In genomic region chr10:94034876-94035657, GRCm38 (mm10) we compare ENCODE assay signal across 8 mouse cellular contexts. TPM values are rescaled to one million over a fixed set of nuclear protein-coding genes. Genes with fewer than 3 reads are reported as not detected.
A peak's percentile ranks its signal among the peaks of the same experiment; 100 is the strongest.
DNase-seq lines count a peak whose midpoint lies in the region; ATAC-seq and TF ChIP-seq lines count a peak whose summit lies in the region.

No protein-coding gene starts in this region.

- no peaks in the 10 kb centered on the region for H3K27me3 ChIP-seq in embryonic facial prominence, embryonic 15.5 days
- H3K27me3 ChIP-seq in hindbrain, embryonic 12.5 days = no peaks in the 10 kb centered on the region
- H3K27me3 ChIP-seq in limb, embryonic 14.5 days (ENCODE audit: control insufficient read depth, insufficient read depth, low read length) = no peaks in the 10 kb centered on the region
- no peaks in the 10 kb centered on the region for H3K27me3 ChIP-seq in midbrain, embryonic 12.5 days

- H3K36me3 ChIP-seq in embryonic facial prominence, embryonic 15.5 days = no peaks in the 10 kb centered on the region
- peaks cover 5% of the 10 kb centered on the region; the same call in 1 of the 2 replicates for H3K36me3 ChIP-seq in hindbrain, embryonic 12.5 days
- H3K36me3 ChIP-seq in limb, embryonic 14.5 days (ENCODE audit: control insufficient read depth, insufficient read depth, low read length) = peaks cover 7% of the 10 kb centered on the region
- H3K36me3 ChIP-seq in midbrain, embryonic 12.5 days = peaks cover 7% of the 10 kb centered on the region; the same call in 1 of the 2 replicates

- H3K4me2 ChIP-seq in embryonic facial prominence, embryonic 15.5 days (replicated peaks) = peak overlapping the region; percentile 78
- H3K4me2 ChIP-seq in hindbrain, embryonic 12.5 days (replicated peaks) = peak overlapping the region; percentile 61
- peak overlapping the region; percentile 62 for H3K4me2 ChIP-seq in limb, embryonic 14.5 days (replicated peaks; ENCODE audit: low read depth, low read length, severe bottlenecking)
- peak overlapping the region; percentile 64 for H3K4me2 ChIP-seq in midbrain, embryonic 12.5 days (replicated peaks)

- H3K27ac ChIP-seq in embryonic facial prominence, embryonic 15.5 days (replicated peaks) = peak overlapping the region; percentile 66; the same call in 1 of the 2 replicates
- peak overlapping the region; percentile 56 for H3K27ac ChIP-seq in hindbrain, embryonic 12.5 days
- H3K27ac ChIP-seq in limb, embryonic 14.5 days (replicated peaks; ENCODE audit: low read depth, low read length) = 0 out of 2 replicates have a peak overlapping the region, but pooled peaks have one; percentile 16
- peak overlapping the region; percentile 71 for H3K27ac ChIP-seq in midbrain, embryonic 12.5 days (replicated peaks)

- H3K4me3 ChIP-seq in embryonic facial prominence, embryonic 15.5 days (replicated peaks) = peak overlapping the region; percentile 86
- peak overlapping the region; percentile 59 for H3K4me3 ChIP-seq in hindbrain, embryonic 12.5 days
- H3K4me3 ChIP-seq in limb, embryonic 14.5 days (replicated peaks; ENCODE audit: low read length) = peak overlapping the region; percentile 73
- H3K4me3 ChIP-seq in midbrain, embryonic 12.5 days = peak overlapping the region; percentile 84

- TF ChIP-seq POLR2A in limb, embryonic 14.5 days (IDR thresholded peaks at IDR 0.05; ENCODE audit: borderline replicate concordance, extremely low read depth, insufficient read depth, insufficient read length) = no peak

- DNase-seq in kidney, adult 18-20 months = peak; percentile 78
- no peak for DNase-seq in kidney, adult 11 months
- peak; percentile 26 for DNase-seq in WW6 (ENCODE audit: low read depth, low spot score)
- DNase-seq in limb, embryonic 14.5 days (ENCODE audit: low spot score) = peak; percentile 43
- peak; percentile 79 for DNase-seq in testis, postnatal 10 days (ENCODE audit: low spot score)

- under 1% methylated on average over 30 of the region's 30 CpGs for WGBS in embryonic facial prominence, embryonic 15.5 days
- WGBS in hindbrain, embryonic 12.5 days = 2% methylated on average over 30 of the region's 30 CpGs
- 2% methylated on average over 26 of the region's 30 CpGs for WGBS in limb, embryonic 14.5 days
- under 1% methylated on average over 29 of the region's 30 CpGs for WGBS in midbrain, embryonic 12.5 days

- no peaks in the 10 kb centered on the region for H3K9me3 ChIP-seq in embryonic facial prominence, embryonic 15.5 days (replicated peaks)
- H3K9me3 ChIP-seq in hindbrain, embryonic 12.5 days (replicated peaks) = no peaks in the 10 kb centered on the region
- no peaks in the 10 kb centered on the region for H3K9me3 ChIP-seq in limb, embryonic 14.5 days (ENCODE audit: control insufficient read depth, low read length)
- H3K9me3 ChIP-seq in midbrain, embryonic 12.5 days = no peaks in the 10 kb centered on the region

- peaks cover 15% of the 10 kb centered on the region for H3K4me1 ChIP-seq in embryonic facial prominence, embryonic 15.5 days
- peaks cover 19% of the 10 kb centered on the region for H3K4me1 ChIP-seq in hindbrain, embryonic 12.5 days
- peaks cover 19% of the 10 kb centered on the region for H3K4me1 ChIP-seq in limb, embryonic 14.5 days (ENCODE audit: control insufficient read depth, insufficient read depth, low read length)
- peaks cover 24% of the 10 kb centered on the region for H3K4me1 ChIP-seq in midbrain, embryonic 12.5 days

- H3K9ac ChIP-seq in embryonic facial prominence, embryonic 15.5 days = peak overlapping the region; percentile 81
- H3K9ac ChIP-seq in hindbrain, embryonic 12.5 days = peak overlapping the region; percentile 78
- H3K9ac ChIP-seq in limb, embryonic 14.5 days (ENCODE audit: low read depth, low read length, severe bottlenecking) = peak overlapping the region; percentile 74
- peak overlapping the region; percentile 91 for H3K9ac ChIP-seq in midbrain, embryonic 12.5 days (replicated peaks)

- peak; percentile 75 for ATAC-seq in embryonic facial prominence, embryonic 15.5 days (ENCODE audit: insufficient number of reproducible peaks, low FRiP score, low TSS enrichment, low read depth)
- ATAC-seq in hindbrain, embryonic 12.5 days (ENCODE audit: low FRiP score) = peak; percentile 87
- peak; percentile 70 for ATAC-seq in limb, embryonic 14.5 days (ENCODE audit: low FRiP score, low read depth)
- ATAC-seq in midbrain, embryonic 12.5 days (ENCODE audit: low FRiP score, low read depth) = peak; percentile 79

RNA-seq across cellular contexts. Expression of gene Vezt, which starts 0.6 kb away (rescaled TPM):
- polyA plus RNA-seq in embryonic facial prominence, embryonic 15.5 days (2015; fragmentation: Nextera tagmentation; extraction: Ambion mirVana) = 25.0 and 29.6 TPM in 2 replicates
- 58.1 and 69.1 TPM in 2 replicates for polyA plus RNA-seq in hindbrain, embryonic 12.5 days (2016; fragmentation: Nextera tagmentation; extraction: Ambion mirVana)
- polyA plus RNA-seq in limb, embryonic 14.5 days (2012; rRNA removed) = 23.8 and 24.5 TPM in 2 replicates
- 27.7 and 28.1 TPM in 2 replicates for polyA plus RNA-seq in limb, embryonic 14.5 days (2014; fragmentation: Nextera tagmentation; extraction: Ambion mirVana)
- polyA plus RNA-seq in midbrain, embryonic 12.5 days (2016; fragmentation: Nextera tagmentation; extraction: Ambion mirVana) = 55.2 and 58.8 TPM in 2 replicates

RNA-seq across cellular contexts. Expression of gene Fgd6, which starts 0.7 kb away (rescaled TPM):
- polyA plus RNA-seq in embryonic facial prominence, embryonic 15.5 days (2015; fragmentation: Nextera tagmentation; extraction: Ambion mirVana) = 2.4 and 2.6 TPM in 2 replicates
- polyA plus RNA-seq in hindbrain, embryonic 12.5 days (2016; fragmentation: Nextera tagmentation; extraction: Ambion mirVana) = 5.2 TPM in 2 replicates
- 5.5 and 5.9 TPM in 2 replicates for polyA plus RNA-seq in limb, embryonic 14.5 days (2012; rRNA removed)
- 3.2 TPM in 2 replicates for polyA plus RNA-seq in limb, embryonic 14.5 days (2014; fragmentation: Nextera tagmentation; extraction: Ambion mirVana)
- polyA plus RNA-seq in midbrain, embryonic 12.5 days (2016; fragmentation: Nextera tagmentation; extraction: Ambion mirVana) = 4.8 and 4.9 TPM in 2 replicates

Comparison
In these comparisons a context has a peak if more than half of its experiments do, and no peak if none do; other contexts are left out.
1. H3K27ac ChIP-seq: peak in every context shown above with its lines; median percentile 71 in midbrain, embryonic 12.5 days; 66 in embryonic facial prominence, embryonic 15.5 days; 56 in hindbrain, embryonic 12.5 days; 16 in limb, embryonic 14.5 days.